8 mouse cellular contexts compared by ENCODE assay signal in genomic region chr1:132298801-132299464, GRCm38 (mm10). TPM values are rescaled to one million over a fixed set of nuclear protein-coding genes. Genes with fewer than 3 reads are reported as not detected.
DNase-seq lines count a peak whose midpoint lies in the region; ATAC-seq lines count a peak whose summit lies in the region.

No protein-coding gene starts in this region.

- peak overlapping the region; percentile 65 for H3K4me3 ChIP-seq in midbrain, embryonic 13.5 days (replicated peaks)

- peak overlapping the region; percentile 98 for H3K4me2 ChIP-seq in midbrain, embryonic 13.5 days (replicated peaks)

- WGBS in midbrain, embryonic 13.5 days: under 1% methylated on average over 52 of the region's 71 CpGs

- H3K4me1 ChIP-seq in midbrain, embryonic 13.5 days (replicated peaks): peaks cover 75% of the 10 kb centered on the region

- peaks cover 8% of the 10 kb centered on the region; the same call in 1 of the 2 replicates for H3K27me3 ChIP-seq in midbrain, embryonic 13.5 days

- ATAC-seq in common myeloid progenitor, adult 5-6 weeks (replicated peaks; ENCODE audit: low read depth, poor library complexity, severe bottlenecking): peak; percentile 33
- ATAC-seq in midbrain, embryonic 13.5 days: peak; percentile 70

- intact Hi-C loops in heart, postnatal 14 days (cut with DNase I): no loop called here

- DNase-seq in adrenal gland, adult (ENCODE audit: inconsistent age in 2 of 2, low spot score in 1 of 2): peak; percentile 75 to 91
- DNase-seq in adrenal gland, adult 8-10 months: no peak
- peak; percentile 65 for DNase-seq in 3134 (ENCODE audit: extremely low read depth, insufficient read length, low spot score)
- DNase-seq in heart, postnatal 14 days: peak; percentile 62 to 64
- DNase-seq in kidney, postnatal 4 days: peak; percentile 61 to 80
- DNase-seq in T-cell, adult 2 months (ENCODE audit: low spot score): no peak

- H3K9me3 ChIP-seq in midbrain, embryonic 13.5 days: no peaks in the 10 kb centered on the region

- H3K36me3 ChIP-seq in midbrain, embryonic 13.5 days: no peaks in the 10 kb centered on the region

- H3K9ac ChIP-seq in midbrain, embryonic 13.5 days (replicated peaks): peak overlapping the region; percentile 92

- H3K27ac ChIP-seq in midbrain, embryonic 13.5 days: peak overlapping the region; percentile 84

RNA-seq across cellular contexts. Expression of gene Klhdc8a, which starts 0.5 kb away (rescaled TPM):
- 100 to 1,000 TPM; 161 to 353 (median 258) TPM for total RNA-seq in adrenal gland, adult 8-10 months (2022)
- not detected in 2 replicates for total RNA-seq in common myeloid progenitor, adult 5-6 weeks (2017)
- 10 to 100 TPM; 23.6 to 29.0 TPM for total RNA-seq in heart, postnatal 14 days (2021)
- 6.3 and 6.7 TPM in 2 replicates for polyA plus RNA-seq in midbrain, embryonic 13.5 days (2015; fragmentation: Nextera tagmentation; extraction: Ambion mirVana)

RNA-seq across cellular contexts. Expression of gene Nuak2, which starts 17.0 kb away (rescaled TPM):
- 10 to 100 TPM in 1 of 4 experiments, 1 to 10 TPM in 3; 3.8 to 11.9 (median 5.2) TPM for total RNA-seq in adrenal gland, adult 8-10 months (2022)
- total RNA-seq in common myeloid progenitor, adult 5-6 weeks (2017): 8.0 and 12.0 TPM in 2 replicates
- total RNA-seq in heart, postnatal 14 days (2021): 1 to 10 TPM; 3.6 to 5.4 TPM
- polyA plus RNA-seq in midbrain, embryonic 13.5 days (2015; fragmentation: Nextera tagmentation; extraction: Ambion mirVana): 53.5 and 56.3 TPM in 2 replicates

Comparison
In these comparisons a context has a peak if more than half of its experiments do, and no peak if none do; other contexts are left out.
1. DNase-seq: peak in adrenal gland, adult (2 of 2), 3134 (single experiment), heart, postnatal 14 days (2 of 2) and kidney, postnatal 4 days (2 of 2); none in adrenal gland, adult 8-10 months (single experiment) and T-cell, adult 2 months (single experiment).
2. RNA of gene Klhdc8a, which starts 0.5 kb away (total RNA-seq): 161 to 353 TPM in adrenal gland, adult 8-10 months and 23.6 to 29.0 TPM in heart, postnatal 14 days; not detected in common myeloid progenitor, adult 5-6 weeks; every median in the first group is over 10 times any median in the second.